Comparison of ENCODE assay signal across 10 mouse cellular contexts in the genomic region with DNA sequence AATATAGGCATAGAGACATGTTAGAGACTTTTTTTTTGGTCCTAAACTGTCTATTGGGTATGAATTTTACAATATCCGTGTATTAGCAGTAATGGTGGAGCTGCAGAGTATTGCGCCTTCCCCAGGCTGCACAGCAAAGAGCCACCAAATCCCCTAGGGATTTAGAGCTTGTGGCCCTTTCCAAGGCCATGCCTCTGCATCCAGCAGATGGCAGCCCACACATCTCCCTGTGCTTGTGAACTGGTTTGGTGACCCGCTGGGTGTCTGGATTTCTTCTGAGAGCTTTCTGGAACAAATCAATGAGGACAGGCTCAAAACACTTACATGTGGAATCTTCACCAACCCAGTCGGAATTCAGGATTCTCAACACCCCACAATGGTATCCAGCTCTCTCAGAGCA.
DNase-seq lines count a peak whose midpoint lies in the region; ATAC-seq and TF ChIP-seq lines count a peak whose summit lies in the region.
"Had no signal": no experiment of that assay in that cellular context is flagged by ENCODE, and none has a peak within 500 bp of the region (broad histone marks: within the 10 kb centered on the region; RNA-seq: fewer than 3 reads in every experiment).

No protein-coding gene starts in this region.

- POLR2A ChIA-PET in Patski (lab: Charles Lee): interaction anchor here (0.6 kb wide), 1 partner anchor 610 kb away, joined by 4 read pairs; no protein-coding TSS in a partner anchor

- H3K4me3 ChIP-seq in liver, adult 2 months (ENCODE audit: insufficient read depth, low read depth, low read length): no peak overlapping the region
- H3K4me3 ChIP-seq in liver, embryonic 11.5 days (ENCODE audit: low read depth, low read length): no peak overlapping the region
- H3K4me3 ChIP-seq: heart, embryonic 13.5 days; lung, embryonic 15.5 days had no signal

- peaks cover 2% of the 10 kb centered on the region; the same call in 1 of the 2 replicates for H3K4me1 ChIP-seq in liver, adult 2 months (ENCODE audit: control insufficient read depth, insufficient read depth, low read length)
- no peaks in the 10 kb centered on the region for H3K4me1 ChIP-seq in liver, embryonic 11.5 days (replicated peaks; ENCODE audit: control insufficient read depth, insufficient read depth, low read length)

- H3K4me2 ChIP-seq in liver, embryonic 11.5 days: no peak overlapping the region
- H3K4me2 ChIP-seq: heart, embryonic 13.5 days; lung, embryonic 15.5 days had no signal

- no peaks in the 10 kb centered on the region for H3K79me2 ChIP-seq in liver, adult 2 months (ENCODE audit: control insufficient read depth, insufficient read depth, low read length)

- DNase-seq in embryo, embryonic 11 days: peak; percentile 54
- DNase-seq in embryo, embryonic 10.5 days (ENCODE audit: low spot score): no peak
- no peak for DNase-seq in liver, adult 2 months (ENCODE audit: extremely low read depth, low read depth, low spot score)
- DNase-seq in liver, embryonic 11.5 days (ENCODE audit: low spot score): no peak
- no peak for DNase-seq in Patski (ENCODE audit: low read depth, low spot score)
- peak; percentile 26 for DNase-seq in retina, adult 2 months (ENCODE audit: low read depth, low spot score)
- DNase-seq in ovary, postnatal 36 days (ENCODE audit: low spot score): no peak

- H3K9me3 ChIP-seq in liver, embryonic 11.5 days (ENCODE audit: control insufficient read depth, low read length): no peaks in the 10 kb centered on the region
- H3K9me3 ChIP-seq: heart, embryonic 13.5 days; lung, embryonic 15.5 days had no signal

- ATAC-seq in liver, embryonic 11.5 days (replicated peaks; ENCODE audit: low FRiP score): no peak
- no peak for ATAC-seq in Patski
- no peak for ATAC-seq in frontal cortex, adult (ENCODE audit: low TSS enrichment)

- H3K27ac ChIP-seq in liver, adult 2 months (replicated peaks; ENCODE audit: insufficient read depth, low read depth, low read length): no peak overlapping the region
- H3K27ac ChIP-seq in liver, embryonic 11.5 days (ENCODE audit: low read depth, low read length): no peak overlapping the region
- H3K27ac ChIP-seq: heart, embryonic 13.5 days; lung, embryonic 15.5 days had no signal

- CTCF ChIA-PET in Patski (lab: Charles Lee): interaction anchor here (0.7 to 2.6 kb wide), 11 partner anchors 13 to 586 kb away, joined by 3 to 16 read pairs (median 4); no protein-coding TSS in a partner anchor

- 76% methylated on average over 4 of the region's 4 CpGs for WGBS in liver, adult 2 months
- WGBS in liver, embryonic 11.5 days: 52% methylated on average over 4 of the region's 4 CpGs

- H3K9ac ChIP-seq in liver, adult 2 months (ENCODE audit: low read depth, low read length): no peak overlapping the region
- H3K9ac ChIP-seq in liver, embryonic 11.5 days (ENCODE audit: low read depth, low read length): no peak overlapping the region
- H3K9ac ChIP-seq: heart, embryonic 13.5 days; lung, embryonic 15.5 days had no signal

- TF ChIP-seq POLR2A in liver, adult 2 months (IDR thresholded peaks at IDR 0.05; ENCODE audit: extremely low read depth, insufficient read depth, low read length): no peak

- in situ Hi-C loops in Patski (cut with MboI; ENCODE audit: low pct_unique_long_range_greater_than_20kb): no loop called here

- H3K36me3 ChIP-seq in liver, adult 2 months (ENCODE audit: control insufficient read depth, insufficient read depth, low read length): no peaks in the 10 kb centered on the region
- H3K36me3 ChIP-seq in liver, embryonic 11.5 days (ENCODE audit: control insufficient read depth, insufficient read depth, low read length): no peaks in the 10 kb centered on the region
- H3K36me3 ChIP-seq: heart, embryonic 13.5 days; lung, embryonic 15.5 days had no signal

- H3K27me3 ChIP-seq in liver, adult 2 months (ENCODE audit: control insufficient read depth, insufficient read depth, low read length): no peaks in the 10 kb centered on the region
- H3K27me3 ChIP-seq in liver, embryonic 11.5 days (replicated peaks; ENCODE audit: control insufficient read depth, insufficient read depth, low read length): no peaks in the 10 kb centered on the region
- H3K27me3 ChIP-seq in Patski: no peaks in the 10 kb centered on the region
- H3K27me3 ChIP-seq: heart, embryonic 13.5 days; lung, embryonic 15.5 days had no signal

- TF ChIP-seq CTCF in liver, adult 2 months (IDR thresholded peaks at IDR 0.05; ENCODE audit: low read depth, low read length): peak; percentile 55
- TF ChIP-seq CTCF in Patski (IDR thresholded peaks at IDR 0.05): peak; percentile 48

Comparison
In these comparisons a context has a peak if more than half of its experiments do, and no peak if none do; other contexts are left out.
1. DNase-seq: peak in embryo, embryonic 11 days (single experiment) and retina, adult 2 months (single experiment); none in embryo, embryonic 10.5 days (single experiment), liver, adult 2 months (single experiment), liver, embryonic 11.5 days (single experiment), Patski (single experiment) and ovary, postnatal 36 days (single experiment).